Mouse (Mus musculus) CH12F3 (cell line): ENCODE data around the gene Cmah.

Experiments
- in situ Hi-C: fragments of 300-500 bp; cut with MboI; formaldehyde crosslinking; loops from 2 replicates; pipeline ENCODE4 v1.14.3; 2020; ENCODE audit warnings: low sequenced_read_pairs

The Cmah gene

GRCm38 (mm10) chr13:24466027-24466426 lies 138.8 kb downstream of the Cmah start:
- in situ Hi-C loops: no loop called here

DNA sequence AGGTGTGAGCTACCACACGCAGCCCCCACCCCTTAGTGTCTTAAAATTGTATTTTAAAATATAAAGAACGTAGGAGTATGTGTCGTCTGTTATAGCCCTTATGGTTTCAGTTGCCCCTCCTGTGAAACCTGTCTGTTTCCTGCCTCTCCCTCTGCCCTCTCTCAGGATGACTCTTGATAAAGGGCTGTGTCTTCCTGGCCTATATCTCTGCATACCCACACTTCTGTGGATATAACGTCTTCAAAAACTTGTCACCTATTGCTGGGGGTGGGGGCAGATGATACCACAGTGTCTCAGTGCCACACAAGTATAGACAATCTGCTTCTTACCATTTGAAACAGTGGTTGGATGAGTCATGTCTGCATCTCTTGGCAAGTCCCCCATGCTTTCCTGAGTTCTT lies 140.6 kb downstream of the Cmah start:
- in situ Hi-C loops: no loop called here

DNA sequence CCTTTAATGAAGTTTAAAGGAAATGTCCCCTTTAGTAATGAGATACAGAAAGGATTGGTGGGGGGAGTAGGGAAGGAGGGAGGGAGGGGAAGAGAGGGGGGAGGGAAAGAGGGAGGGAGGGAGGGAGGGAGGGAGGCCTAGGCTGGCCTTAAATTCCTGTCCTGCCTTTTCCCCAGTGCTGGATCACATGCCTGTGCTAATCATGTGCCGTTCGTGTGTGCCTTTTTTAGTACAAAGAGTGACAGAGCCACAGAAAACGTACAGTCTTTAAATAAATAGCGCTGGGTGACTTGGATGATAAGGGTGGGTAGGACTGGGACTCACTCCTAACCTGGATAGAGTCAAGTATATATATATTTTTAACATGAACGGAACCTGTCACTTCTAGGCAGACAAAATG lies 150.4 kb downstream of the Cmah start:
- in situ Hi-C loops: no loop called here

- in situ Hi-C loops: no loop called here
Observed at GRCm38 (mm10) chr13:24479516-24479915, 152.3 kb downstream of the Cmah start.

DNA sequence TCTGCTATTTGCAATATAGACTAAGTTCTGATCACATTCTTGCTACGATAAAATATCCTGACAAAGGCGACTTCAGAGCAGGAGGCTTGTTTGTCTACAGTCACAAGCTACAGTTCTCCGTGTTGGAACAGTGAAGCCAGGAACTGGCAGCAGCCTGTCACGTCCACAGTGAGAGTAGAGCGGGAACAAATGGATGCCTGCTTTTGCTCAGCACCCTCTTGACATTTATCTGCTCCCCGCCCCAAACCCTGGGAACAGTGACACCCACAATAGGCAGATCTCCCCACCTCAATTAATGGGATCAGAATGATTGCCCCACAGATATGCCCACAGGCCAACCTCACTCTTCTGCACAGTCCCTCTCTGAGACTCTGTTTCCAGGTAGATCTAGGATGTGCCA lies 153.6 kb downstream of the Cmah start:
- in situ Hi-C loops: loop anchor here (5.0 kb wide), 1 partner anchor 206 kb away; no protein-coding TSS in a partner anchor

DNA sequence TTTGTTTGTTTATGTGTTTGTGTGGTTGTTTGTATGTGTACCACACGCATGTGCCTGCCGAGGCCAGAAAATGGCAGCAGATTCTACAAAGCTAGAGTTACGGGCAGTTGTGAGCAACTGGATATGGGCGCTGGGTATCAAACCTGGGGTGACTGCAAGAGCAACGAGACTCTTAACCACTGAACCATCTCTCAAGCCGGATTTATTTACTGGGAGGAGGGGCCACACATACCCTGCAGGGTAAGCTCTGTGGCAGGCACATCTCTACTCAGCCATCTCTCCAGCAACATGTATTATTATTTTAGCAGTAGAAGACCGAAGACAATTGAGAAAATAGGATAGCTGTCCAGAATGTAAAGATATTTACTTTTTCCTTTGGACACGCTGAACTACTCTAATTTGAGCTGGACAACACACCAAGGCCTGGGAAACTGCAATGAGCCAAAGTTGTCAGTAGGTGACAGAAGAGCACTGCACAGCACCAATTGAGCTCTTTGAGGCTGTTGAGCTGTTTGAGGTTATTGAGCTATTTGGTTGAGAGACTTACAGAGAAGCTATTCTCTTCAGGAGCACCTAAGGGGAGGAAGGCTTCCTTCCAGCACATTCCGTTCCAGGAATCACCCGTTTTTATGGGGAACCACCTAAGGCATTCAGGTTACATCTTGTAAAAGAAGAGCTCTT lies 154.6 kb downstream of the Cmah start:
- in situ Hi-C loops: loop anchor here (5.0 kb wide), 1 partner anchor 206 kb away; no protein-coding TSS in a partner anchor

GRCm38 (mm10) chr13:24483691-24484090 lies 156.5 kb downstream of the Cmah start:
- in situ Hi-C loops: loop anchor here (5.0 kb wide), 1 partner anchor 204 kb away; no protein-coding TSS in a partner anchor

DNA sequence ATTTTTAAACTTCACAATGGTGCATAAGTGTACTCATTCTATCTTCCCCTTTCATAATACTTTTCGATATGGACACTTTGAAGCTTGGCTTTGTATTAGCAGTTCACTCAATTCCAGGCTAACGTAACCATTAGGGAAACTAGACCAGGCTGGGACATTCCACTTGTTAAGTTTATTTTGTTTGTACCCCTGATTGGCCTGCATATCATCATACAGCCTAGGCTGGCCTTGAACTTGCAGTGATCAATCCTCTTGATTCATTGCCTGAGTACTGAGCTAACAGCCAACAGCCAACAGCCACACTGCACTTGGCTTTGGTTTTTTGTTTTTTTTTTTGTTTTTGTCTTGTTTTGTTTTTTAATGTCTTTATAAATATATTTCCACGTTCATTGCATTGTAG lies 157.6 kb downstream of the Cmah start:
- in situ Hi-C loops: loop anchor here (5.0 kb wide), 1 partner anchor 202 kb away; no protein-coding TSS in a partner anchor

DNA sequence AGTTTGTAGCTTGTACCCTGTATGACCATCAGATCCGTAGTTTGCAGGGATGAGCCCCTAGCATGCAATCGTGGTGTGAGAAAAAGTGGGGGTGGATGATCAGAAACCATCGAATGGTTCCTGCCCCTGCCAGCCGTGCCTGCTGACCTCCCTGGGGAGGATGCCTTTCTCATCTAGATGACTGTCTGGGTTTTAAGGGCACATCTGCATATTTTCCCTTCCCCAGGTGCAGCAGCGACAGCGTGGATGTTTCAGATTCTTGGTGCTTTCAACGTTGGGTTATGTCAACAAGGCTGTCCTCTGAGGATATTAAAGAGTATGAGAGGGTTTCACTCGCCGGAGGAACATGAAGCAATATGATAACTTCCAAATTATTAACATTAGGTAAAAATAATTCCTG lies 158.8 kb downstream of the Cmah start:
- in situ Hi-C loops: no loop called here

DNA sequence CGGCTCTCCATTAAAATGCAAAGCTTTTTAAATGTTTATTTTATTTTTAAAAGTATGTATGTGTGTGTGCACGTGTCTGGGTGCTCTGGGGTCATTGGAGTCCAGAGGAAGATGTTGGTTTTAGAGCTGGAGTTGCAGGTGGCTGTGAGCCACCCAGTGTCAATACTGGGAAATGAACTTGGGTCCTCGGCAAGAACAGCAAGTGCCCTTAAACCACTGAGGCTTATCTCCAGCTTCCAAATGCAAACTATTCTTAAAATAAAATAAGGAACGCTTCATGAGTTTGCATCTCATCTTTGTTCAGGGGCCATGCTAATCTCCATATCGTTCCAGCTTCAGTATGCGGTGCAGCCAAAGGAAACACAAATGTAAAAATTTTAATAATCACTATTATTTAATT lies 159.2 kb downstream of the Cmah start:
- in situ Hi-C loops: no loop called here

DNA sequence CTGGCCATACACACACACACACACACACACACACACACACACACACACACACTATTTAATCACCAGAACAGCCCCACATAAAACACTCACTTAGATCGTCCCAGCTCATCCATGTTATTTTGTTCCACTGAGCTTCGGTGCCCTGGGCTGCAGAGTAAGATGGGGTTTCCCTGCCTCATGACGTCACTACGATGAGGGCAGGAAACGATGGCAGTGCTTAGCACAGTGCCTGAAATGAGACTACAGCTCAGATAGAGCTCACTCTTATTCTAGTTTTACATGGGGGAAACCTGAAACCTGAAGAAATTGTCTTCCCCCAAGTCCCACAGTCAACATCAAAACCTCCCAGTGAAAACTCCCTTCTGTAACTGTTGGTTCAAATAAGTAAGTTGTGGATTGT lies 159.9 kb downstream of the Cmah start:
- in situ Hi-C loops: no loop called here

DNA sequence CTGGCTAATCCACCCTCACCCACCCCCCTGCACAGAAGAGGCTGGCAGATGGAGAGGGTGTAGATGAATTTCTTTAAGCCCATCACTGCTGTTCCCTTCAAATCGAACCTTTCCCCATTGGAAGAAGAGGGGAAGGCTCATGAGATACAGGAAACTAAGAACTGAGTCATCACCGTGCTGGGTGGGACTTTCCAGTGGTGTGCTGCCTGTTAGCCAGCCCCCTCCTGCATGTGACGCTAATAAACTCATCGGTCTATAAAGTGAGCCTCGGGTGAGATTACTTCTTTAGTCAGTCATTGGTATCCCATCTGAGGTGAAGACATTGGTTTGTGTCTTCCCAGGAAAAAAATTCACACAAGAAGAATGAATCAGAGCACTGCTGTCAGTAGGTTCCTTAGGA lies 160.3 kb downstream of the Cmah start:
- in situ Hi-C loops: no loop called here

DNA sequence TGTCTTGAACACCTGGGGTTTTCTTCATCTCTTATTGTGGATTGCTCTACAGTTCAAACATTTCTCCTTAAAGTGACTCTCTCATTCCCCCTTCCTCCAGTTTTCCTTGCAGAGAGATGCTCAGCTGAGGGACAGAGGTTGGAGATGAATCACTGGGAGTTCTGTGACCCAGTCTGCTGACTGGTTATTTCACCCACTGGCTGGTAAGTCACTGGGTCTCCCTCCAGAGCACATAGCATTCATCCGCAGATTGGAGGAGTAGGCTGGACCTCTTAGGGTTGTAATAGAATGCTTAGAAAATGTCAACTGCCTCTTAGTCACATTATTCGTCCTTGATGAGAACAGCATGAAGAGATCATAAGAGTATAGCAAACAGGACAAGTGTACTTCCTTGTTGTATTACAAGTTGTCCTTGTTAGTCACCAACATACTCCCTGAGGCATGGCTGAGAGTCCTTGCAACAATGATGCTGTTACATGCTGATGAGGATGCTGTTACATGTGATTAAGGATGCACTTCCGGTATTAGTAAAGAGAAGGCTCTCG lies 161.4 kb downstream of the Cmah start:
- in situ Hi-C loops: no loop called here

- in situ Hi-C loops: no loop called here
Observed at GRCm38 (mm10) chr13:24489515-24489914, 162.3 kb downstream of the Cmah start.

GRCm38 (mm10) chr13:24490041-24490440 lies 162.8 kb downstream of the Cmah start:
- in situ Hi-C loops: no loop called here

DNA sequence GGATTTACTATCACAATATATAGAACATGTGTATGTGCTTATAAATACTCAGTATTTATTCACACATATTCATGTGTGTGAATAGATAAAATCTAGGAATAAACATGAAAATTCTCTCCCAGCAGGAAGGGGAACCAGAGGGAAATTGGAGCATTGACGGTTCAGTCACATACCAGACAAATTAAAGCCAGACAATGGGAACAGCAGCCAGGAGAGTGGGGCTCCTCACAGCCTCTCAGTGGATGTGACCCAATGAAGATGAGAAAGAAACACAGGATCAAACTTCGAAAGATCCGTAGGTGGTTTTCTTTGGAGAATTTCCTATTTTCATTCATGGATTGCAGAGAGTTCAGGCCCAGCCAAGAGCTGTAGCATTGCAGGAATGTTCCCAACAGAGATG lies 163.9 kb downstream of the Cmah start:
- in situ Hi-C loops: no loop called here

DNA sequence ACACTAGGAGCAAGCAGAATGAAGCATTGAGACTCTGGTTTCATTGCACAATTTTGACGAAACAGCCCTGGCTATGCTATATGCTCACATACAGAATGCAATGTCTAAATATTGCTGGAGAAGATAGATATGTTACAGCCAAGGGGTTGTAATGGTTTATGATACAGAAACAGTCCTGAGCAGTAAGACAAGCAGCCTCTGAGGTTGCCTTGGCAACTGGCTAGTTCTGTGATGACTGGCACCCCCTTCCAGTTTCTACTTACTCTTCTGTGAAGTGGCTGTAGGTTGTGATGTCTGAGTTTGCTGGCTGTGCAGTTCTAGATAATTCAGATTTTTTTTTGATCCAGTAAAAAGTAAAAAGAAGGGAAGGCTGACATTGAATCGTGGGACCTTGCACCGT lies 166.6 kb downstream of the Cmah start:
- in situ Hi-C loops: no loop called here

GRCm38 (mm10) chr13:24496353-24496752 lies 169.1 kb downstream of the Cmah start:
- in situ Hi-C loops: no loop called here

- in situ Hi-C loops: no loop called here
Observed at GRCm38 (mm10) chr13:24497001-24497400, 169.8 kb downstream of the Cmah start.

DNA sequence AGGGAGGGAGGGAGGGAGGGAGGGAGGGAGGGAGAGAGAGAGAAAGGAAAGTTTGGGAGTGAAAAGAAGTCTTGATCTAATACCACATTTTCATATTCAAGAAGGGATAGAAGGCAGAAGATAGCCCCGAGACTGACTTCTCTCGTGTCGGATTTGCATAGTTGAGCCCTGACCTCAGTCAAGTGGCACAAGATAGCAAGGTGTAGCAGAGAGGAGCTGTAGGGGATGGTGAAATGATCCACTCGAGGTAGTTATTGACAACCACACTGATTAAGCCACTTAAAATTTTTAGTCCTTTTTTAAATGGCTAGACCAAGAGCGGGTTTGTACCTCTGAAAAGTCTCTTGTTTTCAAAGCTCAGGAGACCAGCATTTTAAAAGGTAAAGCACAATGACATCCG lies 171.1 kb downstream of the Cmah start:
- in situ Hi-C loops: no loop called here

- in situ Hi-C loops: no loop called here
Observed at GRCm38 (mm10) chr13:24499505-24499904, 172.3 kb downstream of the Cmah start.

- in situ Hi-C loops: no loop called here
Observed at GRCm38 (mm10) chr13:24501179-24501905, 174.1 kb downstream of the Cmah start.
